Mouse (Mus musculus) ES-E14 (cell line): ENCODE data around the gene Tuba4a.

Experiments
- MAFK ChIP-seq: IDR thresholded peaks from 2 replicates; pipeline ENCODE4 v1.6.1; 2014; ENCODE audit warnings: mild to moderate bottlenecking, low read depth, low read length, inconsistent platforms; ENCODE audit not compliant: insufficient read depth
- ZNF384 ChIP-seq: IDR thresholded peaks from 2 replicates; pipeline ENCODE4 v1.6.1; 2012; ENCODE audit warnings: low read depth, low read length, inconsistent platforms

- TF ChIP-seq MAFK: no peak
- no peak for TF ChIP-seq ZNF384
These were observed 33.4 kb upstream of the Tuba4a start for GRCm38 (mm10) chr1:75253029-75253428.
